Mouse (Mus musculus): Measurements from ENCODE around the gene Slc5a5.
A peak's percentile ranks its signal among the peaks of the same experiment; 100 is the strongest.

Gene Slc5a5

DNA sequence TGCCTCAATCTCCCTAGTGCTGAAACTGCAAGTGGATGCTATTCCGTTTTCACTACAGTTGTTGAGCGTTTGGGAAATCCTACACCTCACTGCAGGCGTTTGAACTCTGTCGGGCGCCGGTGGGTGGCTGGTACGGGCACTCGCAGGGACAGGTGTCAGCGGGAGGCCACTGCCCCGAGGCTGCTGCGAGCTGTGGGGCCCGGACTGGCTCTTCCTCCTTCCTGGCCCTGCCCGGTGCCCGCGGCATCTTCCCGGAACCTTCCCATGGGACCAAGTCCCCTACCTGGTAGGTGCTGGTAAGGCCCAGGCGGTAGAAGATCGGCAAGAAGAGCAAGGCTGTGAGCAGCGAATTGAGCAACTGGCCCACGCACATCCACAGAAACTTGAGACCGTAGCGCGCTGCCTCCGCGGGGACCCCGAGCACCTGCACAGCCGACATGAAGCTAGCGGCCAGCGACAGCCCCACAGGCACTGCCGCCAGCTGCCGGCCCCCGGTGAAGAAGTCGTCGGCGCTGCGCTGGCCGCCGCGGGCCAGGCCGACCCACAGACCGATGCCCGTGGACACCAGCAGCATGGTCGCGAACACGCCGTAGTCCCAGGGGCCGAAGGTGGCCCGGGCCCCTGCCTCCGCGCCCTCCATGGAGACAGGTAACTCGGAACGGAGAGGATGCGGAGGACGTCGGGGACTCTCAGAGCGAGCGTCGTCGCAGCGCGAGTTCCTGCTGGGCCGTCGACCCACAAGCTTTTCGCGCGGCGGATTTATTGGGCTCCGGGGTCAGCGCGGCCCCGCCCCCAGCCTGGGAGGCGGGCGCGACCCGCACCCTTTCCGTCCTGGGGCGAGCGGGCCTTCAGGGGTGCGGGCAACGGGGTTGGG lies at the start of gene Slc5a5:
Slc5a5 (minus strand) TSS at position 736 of the 874 bp plus-strand sequence.
- DNase-seq (ENCODE audit: low spot score): peak; percentile 34

DNA sequence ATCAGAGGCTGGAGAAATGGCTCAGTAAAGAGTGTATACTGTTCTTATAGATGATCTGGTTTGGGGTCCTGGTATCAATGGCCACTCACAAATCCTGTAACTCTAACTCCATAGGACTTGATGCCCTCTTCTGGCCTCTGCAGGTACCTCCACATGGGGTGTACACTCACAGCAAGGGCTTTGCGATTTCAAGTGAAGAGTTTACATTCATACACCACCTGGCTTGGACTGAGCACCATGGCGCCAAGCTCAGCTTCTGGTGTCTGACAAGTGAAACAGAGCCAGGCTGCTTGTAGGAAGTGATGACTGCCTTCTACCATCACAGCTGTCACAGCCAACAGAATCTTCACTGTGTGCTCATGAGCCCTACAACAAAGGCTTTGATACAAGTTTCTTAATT lies 48.9 kb upstream of the Slc5a5 start:
- no peak for DNase-seq (ENCODE audit: low spot score)

DNA sequence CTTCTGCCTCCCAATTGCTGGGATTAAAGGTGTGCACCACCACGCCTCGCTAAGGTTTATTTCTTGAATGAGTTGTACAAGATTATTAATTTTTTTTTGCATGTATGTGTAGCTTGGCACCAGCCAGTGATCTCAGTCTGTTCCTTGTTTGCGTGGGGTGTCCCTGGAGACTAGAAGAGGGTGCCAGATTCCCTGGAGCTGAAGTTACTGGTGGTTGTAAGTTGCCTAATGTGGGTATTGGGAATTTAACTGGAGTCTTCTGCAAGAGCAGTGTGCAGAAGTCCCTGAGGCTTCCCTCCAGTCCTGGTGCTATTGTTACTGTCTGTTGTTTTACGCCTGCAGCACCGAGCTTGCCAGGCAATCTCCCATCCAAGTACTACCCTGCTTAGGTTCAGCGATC lies 44.6 kb upstream of the Slc5a5 start:
- no peak for DNase-seq (ENCODE audit: low spot score)

DNA sequence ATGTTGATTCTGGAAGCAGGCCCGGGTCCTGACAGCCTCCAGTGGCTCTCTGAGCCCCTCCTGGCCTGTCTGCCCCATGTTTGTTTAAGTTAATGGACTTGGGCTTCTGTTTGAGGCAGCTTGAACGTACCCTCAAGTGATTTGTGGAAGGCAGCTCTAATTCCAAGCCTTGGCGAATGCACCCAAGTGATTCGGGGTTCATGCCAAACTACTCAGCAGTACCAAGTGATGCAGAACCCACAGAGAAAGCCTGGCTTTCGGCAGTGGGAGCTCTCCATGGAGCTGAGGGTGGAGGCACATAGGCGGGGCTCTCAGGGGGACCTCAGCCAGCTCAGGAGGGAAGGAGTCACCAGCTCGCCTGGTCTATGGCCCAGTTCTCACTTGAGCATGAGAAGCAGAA lies 42.2 kb upstream of the Slc5a5 start:
- no peak for DNase-seq (ENCODE audit: low spot score)

DNA sequence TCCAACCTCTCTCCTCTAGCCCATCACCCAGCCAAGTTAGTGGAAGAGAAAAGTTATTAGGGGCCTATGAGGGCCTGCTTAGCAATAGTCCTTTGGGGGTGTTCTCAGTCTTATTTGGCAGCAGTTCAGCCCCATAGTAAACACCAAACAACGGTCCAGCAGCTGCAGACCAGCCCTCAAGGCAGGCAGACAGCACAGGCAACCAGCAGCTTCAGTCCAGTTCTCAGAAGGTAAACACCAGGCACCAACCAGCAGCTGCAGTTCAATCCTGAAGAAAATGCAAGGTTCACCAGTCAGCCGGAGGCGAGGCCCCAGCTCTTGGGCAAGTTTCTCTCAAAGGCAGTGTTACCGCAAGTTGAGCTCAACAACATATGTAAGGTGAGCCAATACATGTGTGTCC lies 40.5 kb upstream of the Slc5a5 start:
- DNase-seq (ENCODE audit: low spot score): no peak

DNA sequence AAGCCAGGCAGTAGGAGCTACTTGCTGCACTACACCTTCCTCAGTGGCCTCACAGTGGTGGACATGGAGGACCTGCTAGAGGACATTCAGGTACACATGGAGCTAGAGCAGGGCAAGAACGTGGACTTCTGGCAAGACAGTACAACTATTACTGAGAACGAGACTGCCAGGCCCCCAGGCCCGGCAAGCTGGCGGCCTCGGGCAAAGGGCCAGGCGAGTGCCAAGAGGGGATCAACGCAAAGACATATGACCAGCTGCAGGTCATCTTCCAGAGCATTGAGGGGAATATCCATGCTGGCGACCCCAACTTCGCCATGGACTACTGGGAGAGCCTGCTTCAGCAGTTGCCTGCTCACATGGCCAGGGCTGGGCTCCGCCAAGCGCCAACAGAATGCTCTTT lies 39.2 kb upstream of the Slc5a5 start:
- DNase-seq (ENCODE audit: low spot score): no peak

DNA sequence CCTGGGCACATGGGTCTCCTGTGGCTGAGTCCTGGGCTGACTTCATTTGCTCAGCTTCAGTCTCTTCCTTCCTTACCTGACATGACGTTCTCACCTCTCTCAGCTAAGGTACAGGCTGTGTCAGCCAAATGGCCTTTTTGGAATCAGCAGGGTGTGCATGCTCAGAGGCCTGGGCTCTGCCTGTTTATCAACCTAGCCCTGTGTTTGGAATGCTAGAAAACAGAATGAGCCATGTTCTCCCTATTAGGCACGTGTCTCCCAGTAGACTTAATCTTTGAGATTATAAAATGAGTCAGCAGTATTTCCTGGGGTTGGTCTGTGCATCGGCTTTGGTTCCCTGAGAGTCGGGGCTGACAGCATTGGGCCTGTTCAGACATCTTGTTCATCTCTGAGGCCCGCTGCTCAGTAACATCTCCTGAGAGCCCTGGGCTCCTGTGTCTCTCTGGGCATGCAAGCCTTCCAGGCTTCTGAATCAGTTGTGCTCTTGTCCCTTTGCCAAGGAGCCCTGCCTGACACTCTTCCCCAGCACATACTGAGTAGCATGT lies 36.3 kb upstream of the Slc5a5 start:
- no peak for DNase-seq (ENCODE audit: low spot score)

DNA sequence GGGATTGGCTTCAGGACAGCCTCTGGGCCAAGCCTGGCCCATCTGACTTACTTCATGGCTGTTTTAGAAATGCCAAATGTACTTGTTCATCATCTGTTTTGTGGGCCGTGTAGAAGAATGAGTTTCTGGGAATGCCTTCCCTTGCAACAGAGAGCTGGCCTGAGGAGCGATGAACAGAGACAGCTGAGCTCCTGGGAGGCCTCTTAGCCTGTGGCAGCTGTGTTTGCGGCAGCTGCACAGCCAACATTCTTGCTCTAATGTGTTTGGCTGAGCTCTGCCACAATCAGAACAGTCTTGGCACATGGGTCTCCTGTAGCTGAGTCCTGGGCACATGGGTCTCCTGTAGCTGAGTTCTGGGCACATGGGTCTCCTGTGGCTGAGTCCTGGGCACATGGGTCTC lies 35.5 kb upstream of the Slc5a5 start:
- no peak for DNase-seq (ENCODE audit: low spot score)

DNA sequence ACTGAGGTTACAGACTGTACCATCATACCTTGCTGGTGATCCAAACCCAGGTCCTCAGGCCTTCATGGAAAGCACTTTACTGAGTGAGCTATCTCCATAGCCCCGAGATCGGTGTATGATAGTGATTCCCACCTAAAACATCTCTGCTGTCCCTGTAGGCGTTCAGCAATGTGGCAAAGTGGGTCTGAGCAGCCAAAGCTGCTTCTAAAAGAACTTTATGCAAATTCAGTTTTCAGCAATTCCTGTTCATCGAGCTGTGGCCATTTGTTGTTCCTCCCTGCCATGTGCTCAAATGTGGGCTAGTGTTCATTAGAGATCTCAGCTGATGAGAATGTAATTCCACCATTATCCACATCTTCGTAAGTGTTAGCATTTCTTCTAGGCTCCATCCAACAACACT lies 33.8 kb upstream of the Slc5a5 start:
- DNase-seq (ENCODE audit: low spot score): no peak

DNA sequence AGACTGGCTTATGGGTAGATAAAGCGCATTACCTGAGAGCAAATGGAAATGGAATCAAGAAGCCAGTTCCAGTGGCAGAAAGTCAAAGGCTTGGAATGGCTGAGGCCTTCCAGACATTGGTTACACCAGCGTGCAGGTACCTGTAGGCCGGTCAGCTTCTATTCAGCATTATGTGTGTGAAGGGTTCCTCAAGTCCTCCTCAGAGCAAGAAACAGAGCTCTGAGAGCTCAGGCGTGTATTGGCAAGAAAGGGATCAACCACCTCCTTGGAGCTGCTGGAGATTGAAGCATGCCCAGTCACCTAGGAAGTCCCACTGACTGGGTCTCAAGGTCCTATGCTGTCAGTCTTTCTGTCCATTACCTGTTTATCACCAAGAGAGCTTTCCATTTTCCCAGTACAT lies 33.2 kb upstream of the Slc5a5 start:
- no peak for DNase-seq (ENCODE audit: low spot score)

DNA sequence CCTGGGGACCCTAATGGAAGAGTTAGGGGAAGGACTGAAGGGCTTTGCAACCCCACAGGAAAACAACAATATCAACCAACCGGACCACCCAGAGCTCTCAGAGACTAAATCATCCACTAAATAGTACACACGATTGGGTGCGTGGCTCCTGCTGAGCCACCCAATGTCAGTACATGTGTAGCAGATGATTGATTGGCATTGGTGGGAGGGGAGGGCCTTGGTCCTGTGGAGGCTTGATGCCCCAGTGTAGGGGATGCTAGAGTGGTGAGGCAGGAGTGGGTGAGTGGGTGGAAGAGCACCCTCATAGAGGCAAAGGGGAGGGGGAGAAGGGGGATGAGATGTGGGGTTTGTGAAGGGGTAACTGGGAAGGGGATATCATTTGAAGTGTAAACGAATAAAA lies 31.6 kb upstream of the Slc5a5 start:
- no peak for DNase-seq (ENCODE audit: low spot score)

DNA sequence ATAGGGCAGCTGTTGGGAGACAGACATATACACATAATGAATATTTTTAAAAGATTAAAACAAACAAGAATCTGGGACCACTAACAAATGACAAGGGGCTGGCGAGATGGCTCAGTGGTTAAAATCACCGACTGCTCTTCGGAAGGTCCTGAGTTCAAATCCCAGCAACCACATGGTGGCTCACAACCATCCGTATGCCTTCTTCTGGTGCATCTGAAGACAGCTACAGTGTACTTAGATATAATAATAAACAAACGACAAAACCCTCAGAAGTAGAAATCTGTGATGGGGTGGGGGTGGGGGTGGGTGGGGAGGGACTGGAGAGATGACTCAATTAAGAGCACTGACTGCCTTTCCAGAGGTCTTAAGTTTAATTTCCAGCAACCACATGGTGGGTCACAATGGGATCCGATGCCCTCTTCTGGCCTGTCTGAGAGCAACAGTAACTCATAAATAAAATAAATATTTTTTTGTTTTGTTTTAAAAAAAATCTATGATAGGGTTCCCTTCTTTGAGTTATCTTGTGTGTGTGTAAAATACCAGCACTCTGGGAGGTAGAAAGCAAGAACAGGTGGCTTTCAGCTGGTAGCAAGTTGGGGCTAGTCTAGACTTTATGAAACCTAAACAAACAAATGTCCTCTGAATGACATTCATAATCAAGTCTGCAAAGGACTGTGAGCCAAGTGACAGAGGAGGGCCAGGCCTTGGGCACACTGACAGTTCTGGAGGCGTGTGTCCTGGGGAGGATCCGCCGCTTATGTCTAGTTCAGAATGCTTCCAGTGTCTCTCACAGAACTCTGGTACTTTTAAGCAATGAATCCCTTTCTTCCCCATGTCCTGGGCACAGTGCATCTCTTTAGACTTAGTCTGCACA lies 27.7 kb upstream of the Slc5a5 start:
- DNase-seq (ENCODE audit: low spot score): no peak

DNA sequence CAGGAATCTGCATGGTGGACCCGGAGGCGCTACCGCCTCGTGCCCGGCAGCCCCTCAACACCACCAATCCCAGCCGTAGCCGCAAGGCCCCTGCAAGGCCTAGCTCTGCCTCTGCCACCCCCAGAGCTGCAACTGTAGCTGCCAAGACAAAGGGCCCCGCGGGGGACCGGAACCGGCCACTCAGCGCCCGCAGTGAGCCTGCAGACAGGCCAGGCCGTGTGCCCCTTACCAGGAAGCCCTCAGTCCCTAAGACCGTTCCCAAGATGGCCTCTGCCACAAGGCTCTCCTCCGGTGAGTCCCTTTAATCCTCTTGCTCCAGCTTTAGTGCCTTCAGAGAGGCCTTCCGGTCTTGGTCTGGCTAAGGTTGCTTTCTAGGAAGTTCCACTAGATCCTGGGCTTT lies 22.1 kb upstream of the Slc5a5 start:
- DNase-seq (ENCODE audit: low spot score): no peak

DNA sequence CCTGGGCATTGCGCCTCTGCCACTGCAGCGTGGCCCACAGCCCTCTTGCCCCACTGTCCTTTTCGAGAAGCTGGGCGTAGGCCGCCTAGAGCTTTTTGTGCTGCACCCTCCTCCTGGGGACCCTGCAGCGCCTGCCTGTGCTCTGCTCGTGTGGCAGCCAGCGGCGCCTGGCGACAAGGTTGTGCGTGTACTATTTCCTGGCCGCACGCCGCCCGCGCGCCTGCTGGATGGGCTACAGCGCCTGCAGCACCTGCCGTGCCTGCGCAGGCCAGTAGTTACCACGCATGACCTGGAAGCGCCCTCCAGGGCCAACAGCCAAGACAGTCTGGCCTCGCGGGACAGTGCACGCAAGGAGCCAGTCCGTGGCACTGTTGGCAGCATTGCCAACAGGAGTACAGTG lies 21.0 kb upstream of the Slc5a5 start:
- DNase-seq (ENCODE audit: low spot score): no peak

DNA sequence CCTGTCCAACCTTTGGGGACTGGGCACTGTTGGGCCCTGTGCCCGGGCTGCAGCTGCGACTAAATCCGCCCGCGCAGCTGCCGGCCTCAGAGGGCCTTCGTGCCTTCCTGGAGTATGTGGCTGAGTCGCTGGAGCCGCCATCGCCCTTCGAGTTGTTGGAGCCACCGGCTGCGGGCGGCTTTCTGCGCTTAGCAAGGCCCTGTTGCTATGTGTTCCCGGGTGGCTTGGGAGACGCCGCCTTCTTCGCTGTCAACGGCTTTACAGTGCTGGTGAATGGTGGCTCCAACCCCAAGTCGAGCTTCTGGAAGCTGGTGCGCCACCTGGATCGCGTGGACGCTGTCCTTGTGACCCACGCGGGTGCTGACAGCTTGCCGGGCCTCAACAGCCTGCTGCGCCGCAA lies 20.4 kb upstream of the Slc5a5 start:
- DNase-seq (ENCODE audit: low spot score): no peak

DNA sequence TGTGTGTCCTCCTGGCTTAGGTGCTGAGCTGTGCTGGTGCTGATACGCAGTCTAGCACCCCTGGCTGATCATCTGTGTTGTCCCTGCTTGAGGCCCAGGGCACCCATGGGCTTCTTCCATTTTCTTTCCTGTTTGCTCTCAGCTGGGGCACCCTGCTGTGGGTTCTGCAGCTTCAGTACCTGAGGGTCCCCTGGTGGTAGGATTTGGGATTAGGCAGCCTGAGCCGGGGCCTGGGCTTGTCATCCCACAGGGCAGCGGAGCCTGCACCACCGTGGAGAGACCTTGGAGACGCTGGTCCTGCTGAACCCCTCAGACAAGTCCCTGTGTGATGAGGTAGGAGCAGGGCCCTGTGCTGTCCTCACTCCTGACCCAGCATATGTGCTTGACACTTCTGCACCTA lies 19.0 kb upstream of the Slc5a5 start:
- DNase-seq (ENCODE audit: low spot score): no peak

DNA sequence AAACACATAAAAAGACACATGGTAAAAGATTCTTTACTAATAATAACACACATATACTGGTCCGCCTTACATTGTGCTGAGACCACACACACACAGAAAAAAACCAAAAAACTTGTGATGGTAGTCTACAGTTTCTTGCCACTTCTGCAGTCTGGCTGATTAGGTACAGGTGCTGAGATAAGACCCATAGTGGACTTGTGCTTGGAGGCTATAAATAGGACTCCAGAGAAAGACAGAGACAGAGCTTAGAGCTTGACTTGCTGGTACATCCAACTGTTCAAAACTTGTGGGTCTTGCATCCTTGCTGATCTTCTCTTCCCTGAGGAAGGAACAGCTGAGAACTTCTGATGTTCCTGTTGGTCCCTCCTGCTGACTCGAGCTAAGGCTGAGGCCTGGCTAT lies 15.0 kb upstream of the Slc5a5 start:
- no peak for DNase-seq (ENCODE audit: low spot score)

DNA sequence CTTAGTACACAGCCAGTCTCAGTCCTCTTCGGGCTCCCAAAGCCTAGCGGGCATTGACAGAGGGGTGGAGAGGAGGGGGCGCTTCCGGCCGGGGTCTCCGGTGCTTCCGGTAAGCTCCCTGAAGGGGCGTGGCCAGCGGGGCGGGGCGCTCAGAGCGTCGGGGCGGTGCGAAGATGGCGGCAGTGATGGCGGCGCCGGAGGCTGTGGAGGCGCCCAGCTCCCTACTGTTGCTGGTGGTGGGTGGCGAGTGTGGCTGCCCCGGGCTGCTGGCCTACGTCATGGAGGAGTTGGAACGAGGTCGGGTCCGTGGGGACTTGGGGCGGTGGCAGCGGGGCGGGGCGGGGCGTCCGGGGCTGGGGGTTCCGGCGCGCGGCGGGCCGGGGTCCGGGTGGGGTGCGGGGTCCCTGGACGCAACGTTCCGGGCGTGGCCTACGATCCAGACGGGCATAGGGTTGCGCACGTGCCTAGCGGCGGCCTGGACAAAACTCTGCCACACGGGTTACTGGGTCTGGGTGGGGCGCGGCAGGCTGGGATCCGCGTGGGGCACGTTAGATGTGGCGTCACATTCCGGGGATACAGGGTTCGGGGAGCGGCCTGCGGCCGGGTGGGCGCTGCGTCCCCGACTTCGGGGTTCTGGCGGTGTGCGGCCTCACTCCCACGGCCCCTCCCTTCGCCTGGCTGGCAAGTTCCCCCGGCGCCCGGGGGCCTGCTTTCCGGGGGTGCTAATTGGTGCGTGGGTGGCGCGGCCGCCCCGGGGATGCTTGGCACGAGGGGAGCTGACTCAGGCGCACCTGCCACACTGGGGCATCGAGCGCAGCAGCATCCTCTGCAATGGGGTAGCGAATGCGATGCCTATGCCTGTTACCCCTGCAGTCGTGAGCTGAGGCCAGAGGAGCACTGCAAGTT lies 13.5 kb upstream of the Slc5a5 start, which contains the start of gene Map1s:
Map1s (plus strand) TSS at position 102 of the 906 bp plus-strand sequence.
- DNase-seq (ENCODE audit: low spot score): peak; percentile 94

DNA sequence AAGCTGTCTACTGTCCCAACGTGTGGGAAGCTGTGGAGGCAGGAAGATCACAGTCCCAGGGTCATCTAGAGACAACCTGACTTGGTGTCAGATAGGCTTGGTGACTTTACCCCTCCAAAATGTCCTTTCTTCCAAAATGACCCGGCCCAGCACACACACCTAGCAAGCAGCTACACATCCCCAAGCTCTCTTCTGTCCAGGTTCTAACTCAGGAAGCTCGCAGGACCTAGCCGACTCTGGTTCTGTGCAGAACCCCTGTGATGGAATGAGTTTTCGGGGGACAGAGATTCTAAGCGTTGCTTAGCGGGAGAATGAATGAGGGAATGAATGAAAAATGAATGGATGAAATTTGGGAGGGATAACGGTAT lies 12.9 kb upstream of the Slc5a5 start:
- DNase-seq (ENCODE audit: low spot score): no peak

DNA sequence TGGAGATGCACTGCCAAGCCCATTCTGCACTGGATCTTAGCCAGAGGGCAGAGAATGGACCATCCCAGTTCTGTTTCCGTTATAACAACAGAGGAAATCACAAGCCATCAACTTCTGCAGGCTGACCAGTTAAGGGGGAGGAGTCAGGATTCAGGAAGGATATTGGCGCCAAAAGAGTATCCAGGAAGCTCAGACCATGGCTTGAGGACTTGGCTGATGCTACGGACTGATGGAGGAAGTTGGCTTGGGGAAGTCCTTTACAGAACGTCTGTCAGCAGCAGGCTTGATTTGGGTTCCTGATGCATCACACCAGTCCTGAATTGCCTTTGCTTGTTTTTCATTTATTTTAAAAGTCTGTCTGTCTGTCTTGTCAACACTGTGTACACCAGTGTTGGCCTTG lies 12.0 kb upstream of the Slc5a5 start:
- no peak for DNase-seq (ENCODE audit: low spot score)

DNA sequence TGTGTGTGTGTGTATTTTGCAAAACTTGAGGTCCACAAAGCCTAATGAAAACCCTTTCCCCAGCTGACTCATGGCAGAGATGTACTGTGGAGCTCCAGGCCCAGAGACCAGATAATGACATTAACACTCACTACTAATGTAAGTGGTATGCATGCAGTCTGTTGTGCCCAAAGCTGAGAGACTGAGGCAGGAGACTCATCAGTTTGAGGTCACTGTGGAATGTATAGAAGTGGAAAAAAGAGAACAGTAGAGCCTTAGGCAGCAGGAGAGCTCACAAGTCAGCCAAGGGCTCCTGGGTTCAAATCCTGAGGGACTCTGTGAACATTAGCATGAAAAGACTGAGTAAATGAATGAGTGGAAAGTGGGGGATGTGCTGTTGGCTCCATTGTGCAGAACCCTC lies 11.0 kb upstream of the Slc5a5 start:
- no peak for DNase-seq (ENCODE audit: low spot score)

DNA sequence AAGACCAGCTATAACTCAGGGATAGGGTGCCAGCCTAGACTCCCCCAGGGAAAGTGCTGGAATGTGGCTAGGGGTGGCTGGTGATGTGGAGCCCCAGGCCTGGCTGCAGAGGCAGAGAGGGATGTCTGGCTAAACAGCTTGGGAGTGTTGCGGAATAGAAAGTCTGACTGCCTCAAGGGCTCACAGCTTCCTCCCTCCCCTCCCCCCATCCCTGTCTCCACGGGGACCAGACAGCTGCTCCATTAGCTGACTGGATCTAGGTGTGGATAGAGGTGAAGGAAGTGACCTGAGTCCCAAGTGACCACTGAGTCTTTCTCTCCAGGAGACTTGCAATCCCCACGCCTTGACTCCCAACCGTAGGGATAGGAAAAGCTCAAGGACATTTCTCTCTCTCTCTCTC lies 10.6 kb upstream of the Slc5a5 start:
- no peak for DNase-seq (ENCODE audit: low spot score)

Measured in retina, embryonic 14.5 days (tissue).